Mouse (Mus musculus) left cerebral cortex, adult 2 months (tissue): ENCODE results near the gene Mxra7. TPM values are rescaled to one million over a fixed set of nuclear protein-coding genes. Genes with fewer than 3 reads are reported as not detected.

Source experiments
- DNase-seq, 2 experiments: peaks; one replicate each; pipeline ENCODE4 v3.0.0; 2021 to 2022; ENCODE audit warnings: low spot score in 2 of 2, mixed read lengths in 1 of 2; ENCODE audit errors: extremely low spot score in 1 of 2
- H3K27ac ChIP-seq: fragments of 200-600 bp; 2 replicates; pipeline ENCODE4 v1.8.1; 2022
- H3K4me3 ChIP-seq: fragments of 200-600 bp; 2 replicates; pipeline ENCODE4 v1.8.1; 2022
- CTCF ChIP-seq: fragments of 200-600 bp; IDR thresholded peaks from 2 replicates; pipeline ENCODE4 v1.8.1; 2022; ENCODE audit warnings: antibody characterized with exemption, mild to moderate bottlenecking, moderate library complexity
- intact Hi-C: fragments of 180-260 bp; cut with DNase I; formaldehyde crosslinking; loops from one replicate; pipeline ENCODE4 v1.15.1; 2025
- total RNA-seq, 2 experiments: library from RNA; stranded (reverse); gene quantifications; 2 replicates each; pipeline ENCODE4 v1.2.3; 2021

Mxra7 gene
- total RNA-seq, 2 experiments from 2014 or later = 15.3 to 22.5 TPM

DNA sequence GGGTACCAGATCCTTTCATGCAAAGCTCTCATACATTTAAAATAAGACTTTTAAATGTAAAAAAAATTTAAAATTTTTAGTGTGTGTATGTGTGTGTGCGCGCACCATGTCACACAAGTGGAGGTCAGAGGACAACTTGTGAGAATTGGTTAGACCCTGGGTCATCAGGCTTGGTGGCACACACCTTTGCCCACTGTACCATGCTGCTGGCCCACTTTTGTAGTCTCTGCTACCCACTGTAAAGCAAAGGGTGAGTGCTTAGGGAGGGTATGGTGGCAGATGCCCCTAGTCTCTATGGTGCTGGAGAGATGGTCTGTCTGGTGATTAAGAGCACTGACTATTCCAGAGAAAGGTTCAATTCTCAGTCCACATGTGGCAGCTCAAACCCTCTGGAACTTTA is 4.6 kb downstream of the Mxra7 start:
- Histone ChIP-seq H3K4me3 (no peak overlapping the region), H3K27ac (no peak overlapping the region)
- intact Hi-C loops = no loop called here
- no peak for DNase-seq
- no peak for TF ChIP-seq CTCF

DNA sequence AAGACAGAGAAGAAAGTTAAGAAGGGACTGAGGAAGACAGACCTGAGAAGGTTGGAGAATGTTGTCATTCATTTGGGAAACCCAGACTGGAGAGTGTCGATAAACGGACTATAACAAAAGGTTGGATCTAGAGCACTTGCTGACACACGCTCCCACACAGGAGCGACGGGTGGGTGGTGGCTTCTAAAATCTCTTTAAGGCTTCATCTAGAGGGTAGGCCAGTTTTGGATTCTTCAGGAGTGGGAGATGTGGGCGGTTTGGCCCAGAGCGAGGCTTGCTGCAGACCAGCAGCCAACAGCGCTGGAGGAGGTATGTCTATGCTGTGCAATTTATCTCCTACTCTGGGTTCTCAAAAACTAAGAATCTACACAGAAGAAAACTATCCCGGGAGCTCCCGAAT is 5.2 kb downstream of the Mxra7 start:
- no peak overlapping the region for H3K27ac ChIP-seq
- H3K4me3 ChIP-seq = no peak overlapping the region
- intact Hi-C loops = no loop called here
- no peak for DNase-seq
- TF ChIP-seq CTCF = no peak

DNA sequence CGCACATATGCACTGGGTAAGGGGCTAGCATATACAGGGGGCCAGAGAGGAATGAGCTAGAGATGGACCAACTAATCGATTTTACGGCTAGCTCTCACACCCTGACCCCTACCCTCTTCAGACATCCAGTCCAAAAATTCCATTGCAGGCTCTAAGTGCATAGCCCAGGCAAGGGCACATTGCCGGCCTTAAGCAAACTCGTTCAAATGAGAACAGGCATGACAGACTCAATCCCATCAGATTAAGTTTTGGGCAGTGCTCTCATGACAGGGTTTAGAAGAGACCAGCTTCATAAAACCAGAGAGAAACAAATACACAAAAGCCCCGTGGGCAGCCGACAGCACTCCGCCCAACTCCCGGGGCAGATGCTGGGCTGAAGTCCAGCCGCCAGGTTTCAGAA is 5.6 kb downstream of the Mxra7 start:
- no peak for TF ChIP-seq CTCF
- intact Hi-C loops = no loop called here
- no peak for DNase-seq
- Histone ChIP-seq H3K27ac (no peak overlapping the region), H3K4me3 (no peak overlapping the region)

DNA sequence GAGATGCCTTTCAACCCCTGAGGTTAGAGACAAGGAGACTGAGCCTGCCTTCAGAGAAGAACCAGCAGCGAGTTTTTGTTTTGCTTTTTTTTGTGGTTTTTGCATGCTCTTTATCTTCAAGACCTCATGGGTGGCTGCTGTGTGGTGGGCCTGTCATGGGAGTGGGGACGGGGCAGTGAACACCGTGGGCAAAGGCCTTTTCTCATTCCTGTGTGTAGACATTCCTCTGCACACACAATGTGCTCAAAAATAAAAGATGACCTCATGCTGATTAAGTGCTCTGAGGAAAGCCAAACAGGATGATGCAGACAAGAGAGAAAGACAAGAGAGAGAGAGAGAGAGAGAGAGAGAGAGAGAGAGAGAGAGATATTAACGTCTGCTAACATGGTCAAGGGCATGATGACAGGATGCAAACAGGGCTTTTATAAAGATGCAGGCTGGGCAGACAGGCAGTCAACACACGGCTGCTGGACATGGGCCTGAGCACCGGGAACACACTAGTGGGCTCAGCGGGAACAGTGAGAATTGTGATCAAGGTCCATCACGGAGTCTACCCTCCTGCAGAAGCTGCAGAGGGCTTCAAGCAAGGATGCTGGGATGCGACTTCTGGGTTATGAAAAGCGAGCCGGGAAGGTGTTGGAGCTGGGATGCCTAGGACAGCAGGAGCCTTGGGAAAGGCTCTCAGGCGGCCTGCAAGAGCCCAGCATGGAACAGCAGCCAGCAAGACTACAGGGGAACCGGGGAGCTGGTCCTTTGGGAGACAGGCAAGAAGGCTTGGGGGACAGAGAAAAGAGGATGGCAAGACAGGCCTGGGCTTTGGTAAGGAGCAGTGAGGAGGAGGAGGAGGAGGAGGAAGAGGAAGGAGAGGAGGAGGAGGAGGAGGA is 6.5 kb downstream of the Mxra7 start:
- Histone ChIP-seq H3K27ac (no peak overlapping the region), H3K4me3 (no peak overlapping the region)
- no peak for TF ChIP-seq CTCF
- intact Hi-C loops = no loop called here
- no peak for DNase-seq

DNA sequence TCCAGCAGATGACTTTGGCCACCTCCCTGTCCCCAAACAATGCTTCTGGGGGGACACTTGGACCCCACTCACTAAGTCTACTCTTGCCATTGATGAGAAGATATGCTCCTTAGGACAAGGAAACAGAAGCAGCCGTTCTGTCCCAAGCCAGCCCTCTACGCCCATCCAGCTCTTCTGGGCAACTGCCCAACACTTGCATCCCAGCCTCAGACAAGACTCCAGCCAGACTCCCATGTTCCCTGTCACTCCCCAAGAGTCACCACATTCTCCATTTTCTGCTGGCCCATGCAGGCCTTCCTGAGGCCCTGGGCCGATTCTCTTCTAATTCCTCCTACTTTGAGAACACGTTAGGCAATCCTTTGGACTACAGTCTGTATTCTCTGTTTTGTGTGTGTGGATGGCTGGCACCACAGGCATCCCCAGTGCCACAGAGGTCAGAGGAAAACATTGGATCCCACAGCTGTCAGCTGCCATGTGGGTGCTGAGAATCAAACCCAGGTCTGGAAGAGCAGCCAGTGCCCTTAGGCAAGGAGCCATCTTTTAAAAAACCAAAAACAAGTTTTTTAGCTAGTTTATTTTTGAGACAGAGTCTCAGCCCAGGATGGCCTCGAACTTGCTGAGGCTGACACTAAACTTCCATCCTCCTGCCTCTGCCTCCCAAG is 7.8 kb downstream of the Mxra7 start:
- Histone ChIP-seq H3K4me3 (no peak overlapping the region), H3K27ac (no peak overlapping the region)
- intact Hi-C loops = no loop called here
- TF ChIP-seq CTCF = no peak
- DNase-seq = no peak

DNA sequence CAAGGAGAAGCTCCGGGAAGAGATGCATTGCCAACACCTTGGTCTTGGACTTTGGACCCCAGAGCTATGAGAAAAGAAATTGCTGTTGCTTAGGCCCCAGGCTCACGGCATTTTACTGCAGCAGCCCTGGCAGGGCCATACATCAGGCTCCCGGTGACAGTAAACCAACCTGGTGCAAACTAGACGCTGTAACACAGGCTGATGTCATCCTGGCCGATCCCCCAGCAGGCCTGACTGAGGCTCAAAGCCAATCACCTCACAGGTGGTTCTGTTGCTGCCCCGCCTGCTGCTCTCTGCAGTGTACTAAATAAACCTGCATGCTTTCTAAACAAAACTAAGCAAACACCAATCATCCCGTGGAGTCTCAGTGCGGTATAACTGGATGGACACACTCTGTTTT is 9.1 kb downstream of the Mxra7 start:
- Histone ChIP-seq H3K27ac (no peak overlapping the region), H3K4me3 (no peak overlapping the region)
- intact Hi-C loops = no loop called here
- DNase-seq = no peak
- TF ChIP-seq CTCF = no peak

DNA sequence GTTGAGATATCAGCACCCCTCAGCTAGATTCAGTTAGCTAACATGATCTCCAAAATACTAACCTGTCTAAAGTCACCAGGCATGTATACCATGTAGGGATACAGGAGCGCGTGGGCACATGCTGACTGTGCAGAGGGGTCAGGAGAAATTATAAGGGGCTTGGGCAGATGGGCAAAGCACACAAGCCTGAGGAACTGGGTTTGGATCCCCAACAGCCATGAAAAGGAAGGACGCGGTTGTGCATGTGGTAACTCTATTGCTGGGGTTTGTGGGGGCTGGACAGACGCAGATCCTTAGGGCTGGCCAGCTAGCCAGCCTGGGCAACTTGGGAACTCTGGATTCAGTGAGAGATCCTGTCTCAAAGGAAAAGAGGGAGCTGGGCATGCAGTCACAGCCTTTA is 10.3 kb downstream of the Mxra7 start:
- no peak for DNase-seq
- Histone ChIP-seq H3K4me3 (no peak overlapping the region), H3K27ac (no peak overlapping the region)
- no peak for TF ChIP-seq CTCF
- intact Hi-C loops = no loop called here

DNA sequence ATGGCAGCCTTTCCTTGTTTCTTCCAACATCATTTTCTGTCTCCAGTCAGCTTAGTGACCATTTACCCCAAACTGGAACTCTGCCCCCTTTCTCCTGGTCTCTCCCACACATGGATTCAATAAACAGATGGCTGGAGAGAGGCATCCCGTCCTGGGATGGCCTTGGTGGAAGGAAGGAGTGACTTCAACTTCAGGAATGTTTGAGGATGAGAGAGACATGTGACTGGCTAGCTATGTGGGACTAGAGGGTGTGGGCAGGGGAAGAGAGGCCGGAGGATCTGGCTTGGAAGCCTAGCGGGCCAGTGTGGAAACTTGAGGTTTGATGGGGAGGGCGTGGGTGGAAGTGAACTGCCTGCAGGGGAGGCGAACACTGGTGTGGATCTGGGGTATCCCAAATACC is 11.1 kb downstream of the Mxra7 start:
- no peak overlapping the region for H3K27ac ChIP-seq
- no peak for TF ChIP-seq CTCF
- no peak for DNase-seq
- intact Hi-C loops = no loop called here
- H3K4me3 ChIP-seq = no peak overlapping the region

DNA sequence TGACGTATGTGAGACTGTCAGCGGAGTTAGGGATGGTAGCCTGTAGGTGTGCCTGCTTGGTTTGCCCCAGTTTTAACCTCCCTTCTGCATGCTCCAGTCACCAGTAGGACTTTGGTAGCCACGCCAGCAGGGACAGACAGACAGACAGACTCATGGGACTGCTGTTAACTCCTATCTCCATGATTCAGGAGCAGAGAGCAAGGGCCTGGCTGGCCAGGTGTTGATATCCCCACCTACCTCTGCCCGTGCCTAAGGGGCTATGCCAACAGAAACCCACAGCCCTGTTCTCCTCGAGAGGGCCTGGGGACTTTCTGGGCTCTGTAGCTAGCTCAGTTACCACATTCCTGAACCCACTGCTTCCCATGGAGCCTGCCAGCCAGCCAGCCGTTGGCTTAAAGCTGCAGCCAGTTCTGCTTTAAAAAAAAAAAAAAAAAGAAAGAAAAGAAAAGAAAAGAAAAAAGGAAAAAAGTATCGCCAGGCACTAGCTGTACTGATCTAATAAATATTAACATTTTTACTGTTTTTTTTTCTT is 12.9 kb downstream of the Mxra7 start:
- no peak for TF ChIP-seq CTCF
- Histone ChIP-seq H3K27ac (peak overlapping the region; percentile 64), H3K4me3 (no peak overlapping the region)
- intact Hi-C loops = loop anchor here (5.0 kb wide), 1 partner anchor 228 kb away; the partner anchor contains the start of gene Aanat
- no peak for DNase-seq

DNA sequence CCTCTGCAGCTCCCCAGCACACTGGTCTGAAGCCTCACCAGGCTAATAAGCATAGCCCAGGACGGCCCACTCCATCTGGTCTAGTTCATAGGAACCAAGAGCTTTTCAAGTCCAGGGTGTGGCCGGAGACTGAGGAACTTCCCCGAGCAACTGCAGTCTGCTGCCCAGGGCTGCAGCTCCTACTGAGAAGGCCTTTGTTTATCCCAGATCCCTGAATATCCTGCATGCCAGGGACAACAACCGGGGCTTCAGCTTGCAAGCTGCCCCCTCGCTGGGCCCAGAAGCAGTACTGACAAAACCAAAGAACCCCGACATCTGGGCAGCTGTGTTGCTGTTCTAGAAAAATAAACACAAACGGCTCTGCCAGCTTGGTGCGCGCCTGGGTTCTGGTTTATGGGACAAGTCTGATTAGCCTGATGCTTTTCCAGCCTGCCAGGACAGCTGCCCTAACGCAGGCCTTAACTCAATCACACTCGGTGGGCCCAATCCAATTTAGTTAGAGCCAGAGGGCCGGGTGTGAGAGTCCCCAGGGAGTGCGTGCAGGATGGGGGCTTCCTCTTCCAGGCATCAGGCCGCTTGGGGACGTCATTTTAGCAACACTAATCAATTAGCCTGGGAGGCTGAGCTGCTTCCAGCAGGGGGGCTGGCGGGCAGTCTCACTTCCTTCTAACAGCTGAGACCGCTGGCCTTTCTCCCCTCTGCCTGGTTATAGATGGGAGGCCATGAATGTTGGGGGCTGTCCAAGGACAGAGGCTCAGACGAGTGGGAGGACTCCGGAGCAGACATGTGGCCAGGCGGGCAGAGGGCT is 13.6 kb downstream of the Mxra7 start:
- no peak for DNase-seq
- intact Hi-C loops = loop anchor here (5.0 kb wide), 1 partner anchor 227 kb away; the partner anchor contains the start of gene Aanat
- TF ChIP-seq CTCF = no peak
- Histone ChIP-seq H3K4me3 (no peak overlapping the region), H3K27ac (peak overlapping the region; percentile 64)

DNA sequence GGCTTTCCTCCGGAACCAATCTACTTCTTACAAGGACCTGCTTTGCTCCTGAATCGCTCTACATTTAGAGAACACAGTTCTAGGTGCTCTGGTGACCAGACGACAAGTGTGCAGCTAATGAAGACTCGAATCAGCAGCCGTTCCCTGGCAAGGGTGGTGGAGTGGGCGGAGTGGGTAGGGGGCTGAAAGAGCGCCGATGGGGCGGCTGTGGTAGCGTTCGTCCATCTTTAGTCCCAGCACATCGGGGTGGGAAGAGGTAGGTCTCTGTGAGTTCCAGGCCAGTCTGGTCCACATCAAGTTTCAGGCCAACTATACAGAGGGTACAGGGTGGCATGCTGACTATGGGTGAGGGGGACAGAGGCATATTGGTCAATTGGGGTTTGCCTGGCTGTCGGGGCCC is 14.2 kb downstream of the Mxra7 start:
- Histone ChIP-seq H3K4me3 (no peak overlapping the region), H3K27ac (peak overlapping the region; percentile 64)
- TF ChIP-seq CTCF = no peak
- intact Hi-C loops = loop anchor here (5.0 kb wide), 1 partner anchor 226 kb away; the partner anchor contains the start of gene Aanat
- no peak for DNase-seq
